Mouse (Mus musculus) heart, postnatal 0 days (tissue): ENCODE data around the gene Vsig2.

ENCODE experiments used
- CTCF ChIP-seq: IDR thresholded peaks from 2 replicates; pipeline ENCODE4 v1.5.1; 2016; ENCODE audit warnings: antibody characterized with exemption, control low read depth, low read depth
- EP300 ChIP-seq: IDR thresholded peaks from 2 replicates; pipeline ENCODE4 v1.6.1; 2016; ENCODE audit warnings: antibody characterized with exemption, low read depth

- no peak for TF ChIP-seq EP300
- no peak; the same call in 1 of the 2 replicates for TF ChIP-seq CTCF
Observed at GRCm38 (mm10) chr9:37546889-37547288, 7.8 kb downstream of the Vsig2 start.
